Mouse (Mus musculus) limb, embryonic 10.5 days (tissue): ENCODE measurements around the gene Bzw1. TPM values are rescaled to one million over a fixed set of nuclear protein-coding genes. Genes with fewer than 3 reads are reported as not detected.
"Not testable (repeated sequence)": the region's sequence is repeated elsewhere in the genome, so short reads cannot be mapped to it uniquely, and the experiment has no call there.

Experiments used
- DNase-seq: peaks from one replicate; pipeline ENCODE4 v3.0.0-alpha.2; 2017; ENCODE audit warnings: low spot score
- H3K27ac ChIP-seq: fragments of 300-500 bp; sonication (generic); 2 replicates; pipeline ENCODE4 v1.5.1; 2016; ENCODE audit warnings: mild to moderate bottlenecking
- H3K27me3 ChIP-seq: fragments of 300-500 bp; sonication (generic); 2 replicates; pipeline ENCODE4 v1.6.1; 2016; ENCODE audit warnings: low read depth, mild to moderate bottlenecking; ENCODE audit not compliant: poor library complexity, severe bottlenecking
- H3K36me3 ChIP-seq: fragments of 300-500 bp; sonication (generic); 2 replicates; pipeline ENCODE4 v1.6.1; 2016; ENCODE audit warnings: mild to moderate bottlenecking, moderate library complexity
- H3K4me1 ChIP-seq: fragments of 300-500 bp; sonication (generic); 2 replicates; pipeline ENCODE4 v1.6.1; 2016
- H3K4me3 ChIP-seq: fragments of 300-500 bp; sonication (generic); 2 replicates; pipeline ENCODE4 v1.5.1; 2016; ENCODE audit warnings: mild to moderate bottlenecking, moderate library complexity
- H3K9me3 ChIP-seq: fragments of 300-500 bp; sonication (generic); replicated peaks from 2 replicates; pipeline ENCODE4 v1.6.1; 2016; ENCODE audit warnings: mild to moderate bottlenecking
- WGBS: fragments of 180-500 bp; shearing (Covaris S2); methylation state at CpG from one replicate; pipeline ENCODE4 v1.1.7; 2016; 5-methylcytosine and 5-hydroxymethylcytosine counted together
- polyA plus RNA-seq: library from polyadenylated mRNA; unstranded; fragments of >200 nt; fragmentation: Nextera tagmentation; extraction: Ambion mirVana; gene quantifications from 2 replicates; pipeline ENCODE4 v1.2.1, GENCODE M21; 2016

Bzw1 gene
- polyA plus RNA-seq, 1 experiment from 2014 or later = 449 TPM

DNA sequence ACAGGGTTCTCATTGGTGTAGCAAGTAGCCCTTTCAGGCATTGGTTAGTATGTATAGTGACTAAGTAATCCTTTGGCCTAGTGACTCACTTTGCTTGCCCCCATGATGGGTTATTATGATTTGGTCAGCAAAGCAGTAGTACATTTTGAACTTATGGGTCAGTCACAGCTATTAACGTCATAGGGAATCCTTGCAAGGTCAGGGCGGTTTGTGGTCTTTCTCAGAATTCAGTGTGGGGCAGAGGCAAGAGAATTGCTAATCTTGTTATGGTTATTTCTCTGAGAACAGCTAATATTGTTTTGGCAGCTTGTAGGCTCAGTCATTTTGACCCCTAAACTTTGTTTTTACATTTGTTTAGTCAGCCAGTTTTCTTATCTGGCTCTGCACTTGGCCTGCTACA is 18.4 kb upstream of the Bzw1 start:
- not testable (repeated sequence) for H3K9me3 ChIP-seq, H3K36me3 ChIP-seq, H3K27me3 ChIP-seq, H3K27ac ChIP-seq, H3K4me1 ChIP-seq, H3K4me3 ChIP-seq, DNase-seq
- WGBS = 96% methylated on average over 2 of the region's 2 CpGs

GRCm38 (mm10) chr1:58375574-58376147 is 17.0 kb upstream of the Bzw1 start:
- Histone ChIP-seq H3K36me3 (no peaks in the 10 kb centered on the region), H3K9me3 (no peaks in the 10 kb centered on the region), H3K4me1 (no peaks in the 10 kb centered on the region), H3K27me3 (no peaks in the 10 kb centered on the region), H3K27ac (no peak overlapping the region), H3K4me3 (no peak overlapping the region)
- 79% methylated on average over 3 of the region's 3 CpGs for WGBS
- no peak for DNase-seq

- H3K4me3 ChIP-seq = no peak overlapping the region
- H3K36me3 ChIP-seq = peaks cover 3% of the 10 kb centered on the region; the same call in 1 of the 2 replicates
- 84% methylated on average over 5 of the region's 5 CpGs for WGBS
- DNase-seq = no peak
- H3K4me1 ChIP-seq = no peaks in the 10 kb centered on the region
- H3K9me3 ChIP-seq = no peaks in the 10 kb centered on the region
- no peaks in the 10 kb centered on the region for H3K27me3 ChIP-seq
- no peak overlapping the region for H3K27ac ChIP-seq
Measured at GRCm38 (mm10) chr1:58382586-58383281, 10.0 kb upstream of the Bzw1 start.

DNA sequence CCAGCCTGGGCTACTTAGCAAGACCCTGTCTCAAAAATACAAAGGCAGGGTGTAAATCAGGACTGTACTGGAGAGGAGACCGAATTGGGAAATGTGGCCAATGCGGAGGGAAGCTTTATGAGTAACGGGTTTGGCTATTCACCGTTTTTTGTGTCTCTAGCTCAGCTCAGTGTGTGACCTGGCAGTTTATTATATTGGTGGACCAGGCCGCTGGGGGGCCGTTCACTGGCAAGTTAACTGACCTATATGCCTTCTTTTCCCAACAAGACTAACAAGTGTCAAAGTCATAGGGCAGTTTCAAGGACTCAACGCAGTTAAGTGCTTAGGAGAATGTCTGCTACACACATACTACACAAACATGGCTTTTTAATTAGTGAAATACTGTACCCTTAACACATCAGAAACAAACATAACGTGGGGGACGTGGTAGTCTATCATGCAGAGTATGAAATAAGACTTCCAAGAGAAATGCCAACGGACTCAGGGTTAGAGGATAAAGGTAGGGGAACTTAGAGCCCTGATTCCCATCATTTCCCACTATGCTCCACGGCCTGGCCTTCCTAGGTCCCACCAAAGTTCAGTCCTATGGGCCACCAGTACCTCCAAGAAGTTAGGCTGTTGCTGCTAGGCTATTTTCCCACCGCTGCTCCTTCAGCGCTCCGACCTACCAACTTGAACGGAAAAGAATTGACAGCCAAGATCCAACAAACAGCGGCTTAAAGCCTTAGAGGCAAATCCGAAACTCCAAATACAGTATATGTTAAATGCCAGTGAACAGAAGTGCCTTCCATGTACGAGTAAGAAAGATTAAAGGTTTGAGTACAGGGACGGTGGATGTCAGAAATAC is 1.1 kb upstream of the Bzw1 start:
- Histone ChIP-seq H3K4me1 (peaks cover 12% of the 10 kb centered on the region), H3K4me3 (peak overlapping the region; percentile 96), H3K9me3 (no peaks in the 10 kb centered on the region), H3K36me3 (peaks cover 24% of the 10 kb centered on the region), H3K27me3 (no peaks in the 10 kb centered on the region), H3K27ac (peak overlapping the region; percentile 100)
- DNase-seq = peak; percentile 43
- 45% methylated on average over 19 of the region's 19 CpGs for WGBS

DNA sequence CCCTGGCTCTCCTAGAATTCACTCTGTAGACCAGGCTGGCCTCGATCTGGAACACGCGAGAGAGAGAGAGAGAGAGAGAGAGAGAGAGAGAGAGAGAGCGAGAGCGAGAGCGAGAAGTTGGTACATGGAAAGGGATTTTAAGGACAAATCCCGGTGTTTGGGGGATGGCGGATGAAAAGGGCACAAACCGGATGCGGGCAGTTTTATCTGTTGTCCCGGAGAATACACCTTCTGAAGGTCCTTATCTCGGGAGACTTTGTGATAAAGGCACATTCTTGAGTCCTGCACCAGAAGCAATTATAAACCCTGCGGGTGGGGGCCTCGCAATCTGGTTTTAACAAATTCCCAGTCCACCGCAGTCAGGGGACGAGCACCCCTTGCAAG is 438 bp upstream of the Bzw1 start:
- Histone ChIP-seq H3K4me1 (peaks cover 12% of the 10 kb centered on the region), H3K27ac (peak overlapping the region; percentile 100), H3K36me3 (peaks cover 30% of the 10 kb centered on the region), H3K4me3 (peak overlapping the region; percentile 96), H3K9me3 (no peaks in the 10 kb centered on the region), H3K27me3 (no peaks in the 10 kb centered on the region)
- no peak for DNase-seq
- WGBS = under 1% methylated on average over 16 of the region's 16 CpGs

- Histone ChIP-seq H3K27me3 (no peaks in the 10 kb centered on the region), H3K36me3 (peaks cover 42% of the 10 kb centered on the region), H3K4me1 (peaks cover 12% of the 10 kb centered on the region), H3K4me3 (peak overlapping the region; percentile 96), H3K27ac (peak overlapping the region; percentile 100), H3K9me3 (no peaks in the 10 kb centered on the region)
- DNase-seq = peak; percentile 61
- WGBS = 1% methylated on average over 90 of the region's 90 CpGs
Measured at GRCm38 (mm10) chr1:58393284-58394195, 842 bp downstream of the Bzw1 start.

GRCm38 (mm10) chr1:58395341-58395740 is 2.6 kb downstream of the Bzw1 start:
- Histone ChIP-seq H3K27me3 (no peaks in the 10 kb centered on the region), H3K36me3 (peaks cover 58% of the 10 kb centered on the region), H3K9me3 (no peaks in the 10 kb centered on the region), H3K4me3 (no peak overlapping the region), H3K4me1 (peaks cover 12% of the 10 kb centered on the region), H3K27ac (no peak overlapping the region)
- WGBS = 91% methylated on average over 3 of the region's 3 CpGs
- no peak for DNase-seq

- Histone ChIP-seq H3K27ac (no peak overlapping the region), H3K4me3 (no peak overlapping the region), H3K4me1 (peaks cover 12% of the 10 kb centered on the region), H3K9me3 (no peaks in the 10 kb centered on the region), H3K27me3 (no peaks in the 10 kb centered on the region), H3K36me3 (peaks cover 67% of the 10 kb centered on the region)
- 100% methylated on average over 1 of the region's 1 CpGs for whole genome bisulfite sequencing
- no peak for DNase-seq
Measured at GRCm38 (mm10) chr1:58396179-58396578, 3.5 kb downstream of the Bzw1 start.

DNA sequence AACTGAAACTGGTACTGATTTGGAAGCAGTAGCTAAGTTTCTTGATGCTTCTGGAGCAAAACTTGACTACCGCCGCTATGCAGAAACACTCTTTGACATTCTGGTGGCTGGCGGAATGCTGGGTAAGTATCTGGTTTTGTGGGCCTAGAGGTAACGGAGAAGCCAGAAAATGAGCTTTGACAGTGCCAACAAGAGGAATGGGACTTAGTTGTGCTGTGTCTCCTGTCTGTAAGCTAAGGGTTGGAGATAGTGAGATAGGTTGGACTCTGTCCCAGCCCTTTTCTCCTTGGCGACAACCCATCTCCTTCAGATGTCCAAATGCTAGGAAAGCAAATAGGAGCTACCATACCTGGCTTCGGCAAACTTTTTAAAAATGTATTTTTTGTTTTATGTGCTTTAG is 5.0 kb downstream of the Bzw1 start:
- Histone ChIP-seq H3K4me1 (peaks cover 4% of the 10 kb centered on the region; the same call in 1 of the 2 replicates), H3K27me3 (no peaks in the 10 kb centered on the region), H3K27ac (no peak overlapping the region), H3K36me3 (peaks cover 82% of the 10 kb centered on the region), H3K9me3 (no peaks in the 10 kb centered on the region), H3K4me3 (no peak overlapping the region)
- no peak for DNase-seq
- 95% methylated on average over 6 of the region's 6 CpGs for WGBS

DNA sequence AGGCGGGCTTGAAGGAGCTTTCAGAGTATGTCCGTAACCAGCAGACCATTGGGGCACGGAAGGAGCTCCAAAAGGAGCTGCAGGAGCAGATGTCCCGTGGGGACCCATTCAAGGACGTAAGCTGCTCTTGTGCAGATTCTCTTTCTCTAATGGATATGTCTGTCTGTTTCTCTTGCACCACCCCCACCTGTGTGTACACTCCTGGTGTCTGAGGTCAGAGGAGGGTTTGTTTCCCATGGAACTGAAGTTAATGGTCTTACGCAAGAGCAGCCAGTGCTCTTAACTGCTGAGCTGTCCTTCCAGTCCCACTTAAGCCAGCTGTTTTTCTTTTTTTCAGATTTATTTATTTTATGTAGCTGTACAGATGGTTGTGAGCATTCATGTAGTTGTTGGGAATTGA is 8.7 kb downstream of the Bzw1 start:
- no peak overlapping the region for H3K4me3 ChIP-seq

DNA sequence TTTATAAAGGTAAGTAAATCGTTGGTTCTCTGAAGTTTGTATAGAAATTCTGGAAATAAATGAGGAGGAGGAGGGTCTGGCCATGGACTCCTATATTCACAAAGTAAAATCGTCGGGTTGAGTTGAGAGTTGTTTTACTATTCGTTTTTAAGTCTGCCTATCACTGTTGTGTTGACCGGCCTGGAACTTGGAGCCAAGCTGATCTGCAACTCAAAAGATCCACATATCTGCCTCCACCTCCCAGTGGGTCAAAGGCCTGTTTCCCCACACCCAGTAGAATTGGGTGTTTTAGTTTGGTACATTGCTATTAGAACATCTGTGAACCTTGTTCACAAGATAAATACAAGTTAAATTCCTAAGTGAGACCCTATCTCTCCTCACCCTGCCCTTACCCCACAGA is 11.0 kb downstream of the Bzw1 start:
- no peak overlapping the region for H3K4me3 ChIP-seq
- H3K27ac ChIP-seq = no peak overlapping the region
- 96% methylated on average over 5 of the region's 5 CpGs for WGBS
- H3K36me3 ChIP-seq = peaks cover 92% of the 10 kb centered on the region
- H3K27me3 ChIP-seq = no peaks in the 10 kb centered on the region
- H3K9me3 ChIP-seq = no peaks in the 10 kb centered on the region
- H3K4me1 ChIP-seq = no peaks in the 10 kb centered on the region
- no peak for DNase-seq

More for the DNA sequence above, 8.7 kb downstream of the Bzw1 start:
- Histone ChIP-seq H3K27ac (no peak overlapping the region), H3K9me3 (no peaks in the 10 kb centered on the region), H3K36me3 (peaks cover 96% of the 10 kb centered on the region), H3K4me1 (no peaks in the 10 kb centered on the region), H3K27me3 (no peaks in the 10 kb centered on the region)
- WGBS = 96% methylated on average over 6 of the region's 6 CpGs
- no peak for DNase-seq

DNA sequence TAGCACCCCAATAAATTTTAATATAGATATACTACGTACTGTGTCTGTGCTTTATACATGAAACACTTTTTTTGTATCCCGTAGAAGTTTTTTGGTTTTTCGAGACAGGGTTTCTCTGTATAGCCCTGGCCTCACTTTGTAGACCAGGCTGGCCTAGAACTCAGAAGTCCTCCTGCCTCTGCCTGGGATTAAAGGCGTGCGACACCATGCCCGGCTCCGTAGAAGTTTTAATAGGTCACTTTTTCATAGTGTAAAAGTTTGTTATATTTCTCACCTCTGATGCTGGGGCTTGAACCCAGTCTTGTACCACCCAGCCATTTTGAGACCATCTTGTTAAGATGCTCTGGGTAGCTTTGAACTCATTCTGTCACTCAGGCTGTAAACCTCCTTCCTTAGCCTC is 14.6 kb downstream of the Bzw1 start:
- WGBS = 97% methylated on average over 7 of the region's 7 CpGs
- H3K36me3 ChIP-seq = peaks cover 90% of the 10 kb centered on the region
- H3K27me3 ChIP-seq = no peaks in the 10 kb centered on the region
- no peaks in the 10 kb centered on the region for H3K4me1 ChIP-seq
- no peak overlapping the region for H3K27ac ChIP-seq
- no peak overlapping the region for H3K4me3 ChIP-seq
- H3K9me3 ChIP-seq = no peaks in the 10 kb centered on the region
- no peak for DNase-seq
